Mouse (Mus musculus) frontal cortex, adult 2 months (tissue): ENCODE measurements around the gene Rgs9bp. TPM values are rescaled to one million over a fixed set of nuclear protein-coding genes. Genes with fewer than 3 reads are reported as not detected.
"Not testable (repeated sequence)": the region's sequence is repeated elsewhere in the genome, so short reads cannot be mapped to it uniquely, and the experiment has no call there.

Source experiments
- DNase-seq, 2 experiments: peaks; one replicate each; pipeline ENCODE4 v3.0.0; 2022; ENCODE audit warnings: low spot score in 1 of 2; ENCODE audit errors: extremely low spot score in 1 of 2
- polyA plus RNA-seq: library from polyadenylated mRNA; depleted of rRNA; stranded (reverse); fragments of >200 nt; gene quantifications from 2 replicates; pipeline ENCODE4 v1.2.3, GENCODE M21; 2012; rRNA removed

Gene Rgs9bp
- polyA plus RNA-seq, 1 experiment: 0.16 TPM

DNA sequence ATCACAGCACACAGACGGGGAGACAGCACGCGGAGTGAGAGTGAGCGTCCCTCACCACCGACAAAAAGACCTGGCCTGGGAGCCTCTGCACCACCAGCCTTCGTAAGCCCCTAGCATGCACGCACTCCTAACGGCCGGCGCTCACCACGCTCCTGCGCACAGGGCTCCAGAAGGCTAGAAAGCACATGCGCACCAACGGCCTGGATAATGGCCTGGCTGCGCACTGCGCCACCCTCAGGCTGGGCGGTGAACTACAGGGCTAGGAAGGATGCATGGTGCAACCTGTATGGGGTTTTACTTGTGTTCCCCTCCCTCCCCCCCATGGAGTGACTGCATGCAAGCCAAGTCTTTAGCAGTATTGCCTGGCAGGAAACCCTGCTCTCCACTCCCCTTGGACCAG is 47.8 kb downstream of the Rgs9bp start, which contains the start of gene Tdrd12:
TSS of gene Tdrd12 (minus strand) at position 184 of the 400 bp plus-strand sequence.
- DNase-seq: no peak

DNA sequence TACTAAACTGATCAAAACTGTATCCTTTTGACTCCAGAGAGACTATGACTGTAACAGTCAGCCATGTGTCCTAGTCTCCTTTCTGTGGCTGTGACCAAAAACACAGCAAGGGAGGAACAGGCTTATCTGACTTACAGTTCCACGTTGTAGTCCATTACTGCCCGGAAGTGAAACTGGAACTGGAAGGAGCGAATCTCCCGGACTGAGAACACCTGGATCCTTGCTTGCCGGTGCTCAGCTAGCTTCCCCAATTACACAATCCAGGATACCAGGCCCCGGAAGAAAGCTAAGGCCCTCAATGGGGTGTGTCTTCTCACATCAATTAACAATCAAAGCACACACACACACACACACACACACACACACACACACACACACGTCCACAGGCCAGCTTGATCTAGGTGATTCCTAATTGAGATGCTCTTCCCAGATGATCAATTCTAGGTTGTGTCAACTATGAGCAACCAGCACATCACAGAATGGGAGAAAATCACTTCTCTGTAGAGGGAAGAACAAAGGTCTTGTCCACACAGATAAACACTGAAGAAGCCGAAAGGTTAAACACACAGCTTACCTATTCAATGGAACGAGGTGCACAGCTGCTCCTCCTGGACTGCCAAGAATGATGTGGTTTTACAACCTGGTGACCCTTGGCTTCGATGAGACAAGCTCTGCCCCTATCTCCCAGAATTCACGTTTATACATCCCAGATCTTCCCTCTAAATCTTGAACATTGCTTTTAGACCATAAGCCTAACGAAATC is 49.5 kb downstream of the Rgs9bp start:
- DNase-seq: no peak

DNA sequence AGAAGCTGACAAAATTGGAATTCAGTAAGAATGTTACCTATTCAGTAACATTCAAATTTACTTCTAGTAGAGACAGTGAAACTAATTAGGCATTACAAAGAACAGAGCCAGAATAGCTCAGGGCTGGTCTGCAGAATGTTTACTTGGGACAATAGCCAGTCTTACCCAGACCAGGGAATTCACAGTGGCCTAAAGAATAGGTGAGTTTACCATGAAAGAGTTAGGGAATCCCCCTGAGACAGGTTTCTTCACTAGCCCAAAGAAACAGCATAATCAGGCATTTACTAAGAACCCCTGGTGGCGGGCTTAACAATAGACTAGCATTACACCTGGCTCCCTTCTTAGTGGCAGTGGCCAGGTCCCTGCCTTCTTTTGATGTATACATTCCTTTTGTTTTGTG is 54.8 kb downstream of the Rgs9bp start:
- DNase-seq: not testable (repeated sequence)

DNA sequence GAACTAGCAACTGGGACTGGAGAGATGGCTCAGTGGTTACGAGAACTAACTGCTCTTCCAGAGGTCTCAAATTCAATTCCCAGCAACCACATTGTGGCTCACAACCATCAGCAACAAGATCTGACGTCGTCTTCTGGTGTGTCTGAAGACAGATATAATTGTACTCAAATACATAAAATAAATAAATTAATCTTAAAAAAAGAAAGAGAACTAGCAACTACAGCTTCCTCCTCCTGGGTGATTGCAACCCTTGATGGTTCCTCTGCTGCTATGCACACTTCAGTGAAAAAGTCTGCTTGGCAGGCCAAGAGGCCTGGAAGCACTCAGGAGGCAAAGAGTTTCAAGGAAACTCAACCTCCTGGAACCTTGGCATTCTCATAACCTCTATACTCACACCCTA is 55.4 kb downstream of the Rgs9bp start:
- DNase-seq: no peak

Other genes with a start within 250 kb of the Rgs9bp start
- gene Faap24, start 188.7 kb downstream of the Rgs9bp start, polyA plus RNA-seq: 5.5 and 5.6 TPM in 2 replicates
- gene Cep89, start 188.5 kb downstream of the Rgs9bp start, polyA plus RNA-seq: 24.0 and 27.2 TPM in 2 replicates
- 0.04 and 0.34 TPM in 2 replicates for gene Slc7a9, start 136.8 kb downstream of the Rgs9bp start, polyA plus RNA-seq
- gene Tdrd12, start 47.8 kb downstream of the Rgs9bp start, polyA plus RNA-seq: 0.36 and 0.38 TPM in 2 replicates
- 129 and 140 TPM in 2 replicates for gene Nudt19, start 29.3 kb downstream of the Rgs9bp start, polyA plus RNA-seq
- gene Ankrd27, start 662 bp upstream of the Rgs9bp start, polyA plus RNA-seq: 30.1 and 30.6 TPM in 2 replicates
- gene Pdcd5, start 61.9 kb upstream of the Rgs9bp start, polyA plus RNA-seq: 114 and 115 TPM in 2 replicates
- 22.4 and 24.0 TPM in 2 replicates for gene Dpy19l3, start 168.9 kb upstream of the Rgs9bp start, polyA plus RNA-seq
- gene Zfp507, start 217.4 kb upstream of the Rgs9bp start, polyA plus RNA-seq: 12.7 and 13.9 TPM in 2 replicates